Mouse (Mus musculus) urinary bladder, postnatal 36 days (tissue): ENCODE measurements around the gene Lbh.

Source experiments
- DNase-seq, 2 experiments: peaks; one replicate each; pipeline ENCODE4 v3.0.0; 2022; ENCODE audit warnings: low spot score in 2 of 2, mixed read lengths in 1 of 2

The Lbh gene

DNA sequence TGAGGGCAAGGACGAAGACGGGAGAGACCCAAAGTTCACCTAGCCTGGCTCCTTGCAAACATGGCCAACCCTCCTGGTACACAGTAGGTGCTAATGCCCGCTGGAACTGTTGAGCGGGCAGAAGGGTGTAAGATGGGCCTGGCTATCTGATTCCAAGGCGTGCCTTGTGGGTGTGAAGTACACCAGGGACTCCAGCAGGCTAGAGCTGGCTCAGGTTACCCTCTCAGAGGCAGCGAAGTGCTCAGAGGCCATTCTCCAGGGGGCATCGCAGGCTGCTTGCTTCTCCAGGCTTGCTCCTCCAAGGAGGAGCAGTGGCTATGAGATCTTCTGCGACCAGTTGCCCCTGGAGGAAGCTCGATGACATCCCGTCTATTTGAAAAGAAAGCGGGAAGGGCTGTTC is 6.8 kb upstream of the Lbh start:
- no peak for DNase-seq

DNA sequence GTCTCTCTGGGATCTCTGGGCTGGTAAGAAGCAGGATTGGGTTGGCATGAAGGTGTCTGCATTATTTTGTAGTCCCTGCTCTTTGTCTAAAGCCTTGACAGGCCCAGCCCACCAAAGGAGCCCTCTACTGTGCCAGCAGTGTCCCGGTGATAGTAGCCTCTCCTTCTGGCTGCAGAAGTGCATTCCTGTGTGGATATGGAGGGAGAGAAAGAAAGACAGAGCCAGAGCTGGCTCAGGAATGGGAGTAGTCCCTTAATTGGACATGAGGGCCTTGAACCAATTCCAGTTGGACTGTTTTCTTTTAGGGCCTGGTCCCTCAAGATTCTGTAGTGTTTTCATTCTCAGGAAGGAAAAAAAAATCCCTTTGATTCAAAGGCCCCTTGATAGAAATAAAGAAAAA is 6.4 kb upstream of the Lbh start:
- no peak for DNase-seq

DNA sequence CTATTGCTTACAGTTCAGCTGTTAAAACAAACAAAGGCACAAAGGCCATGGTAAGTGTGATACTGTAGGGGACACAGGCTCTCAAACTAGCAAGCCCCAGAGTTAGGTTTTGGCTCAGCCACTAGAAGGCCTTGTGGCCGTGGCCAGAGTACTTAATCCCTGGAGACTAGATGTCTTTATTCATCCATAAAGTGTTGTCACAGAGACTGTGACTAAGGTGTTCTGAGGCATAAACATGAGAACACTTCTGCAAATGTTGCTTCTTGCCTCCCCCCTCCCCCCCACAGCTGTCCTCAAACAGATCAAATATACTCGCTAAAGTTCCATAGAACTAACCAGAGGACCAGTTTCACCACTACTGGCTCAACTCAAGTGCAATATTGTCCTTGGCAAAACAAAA is 4.0 kb upstream of the Lbh start:
- no peak for DNase-seq

DNA sequence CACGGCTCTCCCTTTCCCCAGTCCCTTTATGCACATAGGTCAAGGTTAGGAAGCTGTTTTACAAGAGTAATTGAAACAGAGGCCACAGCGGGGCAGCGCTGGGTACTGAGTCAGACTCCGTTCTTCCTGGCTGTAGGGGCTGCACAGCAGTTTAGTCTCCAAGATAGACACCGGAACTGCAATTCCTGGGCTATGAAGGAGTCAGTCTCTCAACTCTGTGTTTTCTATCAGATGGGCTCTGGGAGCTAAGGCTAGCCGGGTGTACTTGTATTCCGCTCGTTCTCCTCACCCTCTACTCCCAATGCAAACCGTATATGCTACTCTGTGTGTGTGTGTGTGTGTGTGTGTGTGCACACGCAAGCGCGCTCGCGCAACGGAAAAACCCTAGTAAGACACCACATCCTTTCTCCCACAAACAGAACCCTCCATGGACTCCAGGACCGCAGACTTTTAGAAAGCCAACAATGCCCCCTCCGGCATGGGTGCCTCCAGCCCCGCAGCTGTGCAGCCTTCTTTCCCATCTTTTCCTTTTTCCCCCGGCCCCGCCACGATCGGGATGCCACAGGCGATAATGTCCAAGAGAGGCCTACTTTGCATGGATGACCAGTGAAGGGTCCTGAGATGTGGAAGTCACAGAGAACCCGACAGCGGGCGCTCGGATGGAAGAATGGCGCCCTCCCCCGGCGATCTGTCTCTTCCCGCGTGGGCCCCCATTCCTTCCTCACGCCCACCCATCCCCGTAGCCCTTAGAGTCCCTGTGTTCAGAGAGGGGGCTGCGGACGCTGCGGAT is 669 bp upstream of the Lbh start:
- peak; percentile 42 to 56 for DNase-seq

DNA sequence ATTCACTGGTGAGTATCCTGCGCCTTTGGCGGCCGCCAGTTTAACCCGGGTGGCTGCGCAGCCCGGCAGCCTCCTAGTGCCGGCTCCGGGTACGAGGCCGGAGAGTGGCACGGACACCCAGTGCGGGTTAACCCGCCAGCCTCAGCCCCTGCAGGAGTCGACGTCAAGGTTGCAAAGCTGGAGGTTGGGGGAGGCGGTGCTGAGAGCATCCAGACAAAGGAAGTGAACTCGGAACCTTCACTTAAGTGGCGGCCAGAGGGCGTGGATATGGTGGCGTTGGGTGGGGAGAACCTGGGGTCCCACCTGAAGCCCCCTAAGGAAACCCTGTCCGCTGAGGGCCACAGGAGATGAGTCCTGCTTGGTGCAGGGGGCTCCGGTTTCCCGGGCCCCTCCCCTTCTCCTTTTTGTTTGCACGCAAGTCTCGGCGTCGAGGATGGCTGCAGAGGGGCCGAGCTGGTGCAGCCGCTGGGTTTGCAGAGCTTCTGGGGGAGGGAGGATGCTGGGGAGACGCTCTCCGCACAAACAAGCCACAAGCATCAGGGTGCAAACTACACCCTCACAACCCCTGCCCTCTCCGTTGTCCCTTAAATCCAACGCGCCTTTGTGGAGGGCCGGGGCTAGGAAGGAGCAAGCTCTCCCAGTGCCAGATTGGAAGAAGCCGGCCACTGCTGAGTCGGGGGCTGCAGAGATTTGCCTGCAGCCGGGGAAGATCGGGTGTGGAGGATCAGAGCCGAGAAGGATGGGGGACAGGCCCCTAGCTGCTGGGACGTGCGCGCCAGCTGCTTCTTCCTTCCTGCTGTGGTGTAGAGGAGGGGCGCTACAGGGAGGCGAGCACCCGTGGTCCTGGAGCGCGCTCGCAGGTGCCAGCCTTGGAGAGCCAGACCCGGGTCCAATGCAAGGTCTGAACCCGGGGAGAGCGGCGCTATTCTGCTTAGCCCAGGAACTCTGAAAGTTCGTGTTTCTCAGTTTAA is 751 bp downstream of the Lbh start:
- peak; percentile 30 to 40 for DNase-seq

DNA sequence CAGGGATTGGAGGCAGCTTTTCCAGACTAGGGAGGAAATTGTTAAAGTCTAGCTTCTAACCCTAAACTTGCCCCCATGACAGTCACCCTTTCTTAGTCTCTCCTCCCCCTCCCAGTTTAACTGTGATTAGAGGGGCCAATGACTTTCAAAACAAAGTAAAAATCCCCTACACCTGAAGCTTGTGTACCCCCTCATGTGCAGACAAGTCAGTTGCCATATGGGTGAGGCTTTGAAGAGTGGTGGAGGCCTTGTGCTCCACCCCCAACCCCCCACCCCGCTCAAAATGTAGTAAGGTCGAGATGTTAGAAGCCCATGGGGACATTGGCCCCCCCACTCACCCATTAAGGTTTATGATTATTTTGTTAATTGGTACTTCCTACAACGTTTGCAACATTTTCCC is 1.5 kb downstream of the Lbh start:
- no peak for DNase-seq

DNA sequence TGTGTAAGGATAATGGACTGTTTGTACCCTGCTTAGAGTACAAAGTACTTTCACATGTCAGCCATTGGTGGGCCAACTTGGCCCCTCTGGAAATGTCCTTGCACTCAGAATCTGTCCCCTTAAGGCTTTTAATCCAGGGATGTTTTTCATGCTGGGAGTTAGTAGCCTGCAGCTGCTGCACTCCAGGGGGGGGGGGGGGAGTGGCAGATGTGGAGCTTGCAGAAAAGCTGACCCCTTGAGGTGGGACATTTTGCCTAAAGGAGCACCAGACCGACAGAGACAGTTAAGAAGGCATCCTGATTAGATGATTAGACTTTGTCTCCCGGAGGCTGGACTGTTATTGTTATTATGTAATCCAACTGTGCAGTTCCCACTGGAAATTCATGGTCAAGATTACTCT is 2.3 kb downstream of the Lbh start:
- no peak for DNase-seq

DNA sequence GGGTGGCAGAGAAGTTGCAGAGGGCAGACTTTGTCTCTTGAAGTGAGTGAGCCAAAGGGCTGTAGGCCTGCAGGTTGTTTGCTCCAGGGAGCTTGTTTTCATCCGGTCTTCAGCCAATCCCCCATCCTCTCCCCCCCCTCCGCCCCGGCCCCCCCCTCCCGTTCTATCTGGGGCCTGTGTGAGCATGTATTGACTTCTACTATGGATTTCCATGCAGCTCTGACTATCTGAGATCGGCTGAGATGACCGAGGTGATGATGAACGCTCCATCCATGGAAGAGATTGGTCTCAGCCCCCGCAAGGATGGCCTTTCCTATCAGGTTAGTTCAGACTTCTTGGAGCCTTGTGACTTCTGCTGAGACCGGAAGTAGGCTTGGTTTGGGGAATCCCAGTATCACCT is 2.9 kb downstream of the Lbh start:
- no peak for DNase-seq

DNA sequence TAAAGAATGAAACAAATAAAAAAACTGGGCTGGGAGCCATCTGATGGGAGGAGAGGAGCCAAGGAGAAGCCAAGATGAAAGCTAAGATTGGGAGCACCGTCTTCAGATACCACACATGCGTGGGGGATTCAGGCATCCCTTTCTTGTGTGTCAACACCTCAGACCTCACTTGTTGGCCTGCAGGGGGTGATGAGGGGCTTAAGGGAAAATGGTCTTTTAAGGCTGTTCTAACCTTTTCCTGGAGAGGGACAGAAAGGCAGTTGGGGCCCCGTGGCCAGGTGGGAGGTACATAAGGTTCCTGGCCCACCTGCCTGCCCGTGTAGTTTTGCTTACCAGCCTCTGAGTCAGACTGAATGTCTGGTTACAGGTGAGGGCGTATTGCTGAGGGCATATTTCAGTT is 4.1 kb downstream of the Lbh start:
- DNase-seq: no peak

DNA sequence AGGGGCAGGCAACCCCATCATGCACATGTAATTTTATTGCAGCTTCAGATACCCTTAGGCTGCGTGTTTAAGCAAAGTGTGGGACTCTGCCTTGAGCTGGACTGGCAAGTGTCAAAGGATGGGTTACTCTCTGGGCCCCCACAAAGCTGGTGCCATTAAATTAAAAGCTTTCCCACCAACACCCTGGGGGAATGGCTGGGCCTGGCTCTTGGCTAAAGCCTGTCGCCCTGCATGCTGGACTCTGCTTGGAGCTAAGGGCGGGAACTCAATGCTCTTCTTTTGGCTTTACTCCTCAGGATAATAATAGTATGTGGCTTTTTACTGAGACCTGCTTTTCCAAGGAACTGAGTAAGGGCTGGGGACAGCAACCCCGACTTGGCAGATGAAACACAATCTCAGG is 5.2 kb downstream of the Lbh start:
- no peak for DNase-seq

DNA sequence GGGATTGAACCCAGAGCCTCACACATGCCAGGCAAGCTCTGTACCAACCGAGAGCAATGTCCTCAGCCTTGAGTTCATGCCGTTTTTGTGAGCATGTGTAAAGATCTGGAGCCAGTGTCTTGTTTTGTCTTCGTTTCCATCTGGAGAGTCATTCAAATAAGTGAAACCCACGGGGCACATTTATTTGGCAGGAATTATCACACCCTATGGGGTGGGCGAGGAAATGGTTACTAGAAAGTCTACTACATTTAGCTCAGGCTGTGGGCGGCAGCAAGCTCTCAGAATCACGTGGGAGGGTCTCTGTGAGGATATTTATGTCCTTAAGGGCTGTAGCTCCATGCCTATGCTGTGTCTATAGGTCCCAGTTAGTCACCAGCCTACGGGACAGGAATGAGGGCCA is 6.2 kb downstream of the Lbh start:
- no peak for DNase-seq

DNA sequence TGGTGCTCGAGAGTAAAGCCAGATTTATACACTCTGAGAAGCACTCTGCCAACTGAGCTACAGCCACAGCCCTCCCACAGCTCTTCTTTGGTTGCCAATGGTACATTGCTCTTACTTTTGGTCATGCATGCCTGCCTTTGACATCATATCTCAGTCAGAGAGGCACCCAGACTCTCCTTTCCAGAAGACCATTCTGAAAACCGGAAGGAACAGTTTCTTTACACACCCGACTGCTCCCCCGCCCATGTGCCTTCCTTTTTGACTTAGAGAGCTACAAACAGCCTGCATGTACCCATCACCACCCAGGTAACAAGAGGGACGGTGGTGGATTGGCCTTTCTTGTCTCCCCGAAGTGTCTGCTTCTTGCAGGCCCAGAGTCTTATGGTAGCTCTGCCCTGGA is 7.0 kb downstream of the Lbh start:
- DNase-seq: no peak

DNA sequence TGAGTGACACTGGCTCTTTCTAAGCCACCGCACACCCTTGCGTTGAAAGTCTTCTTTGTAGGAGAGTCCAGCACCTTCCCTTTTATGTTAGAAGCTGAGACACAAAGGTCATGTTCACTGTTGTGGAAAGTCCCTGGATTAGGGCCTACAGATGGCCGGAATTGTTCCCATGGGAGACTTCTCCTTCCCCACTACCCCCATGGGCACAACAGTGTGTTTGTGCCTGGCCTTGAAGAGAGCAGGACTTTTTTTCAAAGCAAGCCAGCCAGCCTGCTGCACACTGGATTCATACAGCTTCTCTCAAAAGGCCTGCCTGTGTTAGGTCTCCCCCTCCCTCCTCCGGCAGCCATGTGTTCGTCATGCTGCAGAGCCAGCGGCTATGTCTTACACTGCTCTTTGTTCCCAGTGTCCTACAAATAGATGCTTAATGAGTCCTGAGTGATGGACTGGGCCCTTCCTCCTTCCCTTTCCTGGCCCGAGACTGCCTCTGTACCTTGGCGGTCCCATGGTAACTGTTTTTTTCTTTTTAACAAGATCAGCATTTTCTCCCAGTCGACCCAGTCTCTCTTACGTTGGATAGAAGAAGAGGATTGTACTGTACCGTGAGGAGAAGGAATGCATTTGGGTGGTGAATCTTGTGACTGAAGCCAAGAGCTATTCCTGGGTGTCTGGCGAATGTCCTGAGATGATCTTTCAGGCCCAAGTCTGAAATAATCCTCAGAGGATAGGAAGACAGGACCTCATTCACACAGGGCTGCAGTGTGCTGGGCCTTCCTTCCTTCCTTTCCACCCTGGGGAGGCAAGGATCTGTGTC is 7.9 kb downstream of the Lbh start:
- no peak for DNase-seq

DNA sequence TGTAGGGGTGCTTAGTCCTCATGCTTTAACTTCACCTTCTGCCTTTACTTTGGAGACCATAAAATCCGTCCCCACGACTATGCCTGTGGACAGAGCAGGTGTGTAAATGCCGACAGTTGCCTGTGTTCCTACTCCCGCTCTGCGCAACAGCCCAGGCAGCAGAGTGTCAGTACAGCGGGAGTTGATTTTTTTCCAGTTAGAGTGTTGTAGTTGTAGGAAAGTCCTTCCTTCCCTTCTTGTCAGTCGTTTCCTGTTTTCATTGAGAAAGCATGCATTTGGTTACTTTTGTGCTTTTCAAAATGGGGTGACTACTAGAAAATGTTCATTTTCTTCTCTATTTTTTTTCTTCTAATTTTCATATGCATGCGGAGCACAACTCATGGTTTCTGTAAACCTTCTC is 8.9 kb downstream of the Lbh start:
- DNase-seq: no peak

DNA sequence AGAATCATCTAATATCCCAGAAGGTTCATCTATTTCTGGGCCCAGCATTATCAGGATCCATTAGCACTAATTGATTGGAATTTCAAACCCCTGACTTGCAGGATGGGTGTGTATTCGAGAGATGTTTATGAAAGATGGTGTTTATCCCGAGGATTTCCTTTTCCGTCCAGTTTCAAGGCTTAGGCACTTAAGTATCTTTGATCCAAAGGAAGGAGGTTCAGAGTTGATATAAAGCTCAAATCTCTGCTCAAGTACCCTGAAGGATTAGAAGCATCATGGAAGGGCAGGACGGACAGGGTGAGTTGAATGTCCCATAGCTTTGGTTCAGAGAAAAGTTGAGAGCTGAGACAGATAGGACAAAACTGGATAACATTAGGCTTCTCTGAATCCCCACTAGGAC is 15.0 kb downstream of the Lbh start:
- DNase-seq: no peak

DNA sequence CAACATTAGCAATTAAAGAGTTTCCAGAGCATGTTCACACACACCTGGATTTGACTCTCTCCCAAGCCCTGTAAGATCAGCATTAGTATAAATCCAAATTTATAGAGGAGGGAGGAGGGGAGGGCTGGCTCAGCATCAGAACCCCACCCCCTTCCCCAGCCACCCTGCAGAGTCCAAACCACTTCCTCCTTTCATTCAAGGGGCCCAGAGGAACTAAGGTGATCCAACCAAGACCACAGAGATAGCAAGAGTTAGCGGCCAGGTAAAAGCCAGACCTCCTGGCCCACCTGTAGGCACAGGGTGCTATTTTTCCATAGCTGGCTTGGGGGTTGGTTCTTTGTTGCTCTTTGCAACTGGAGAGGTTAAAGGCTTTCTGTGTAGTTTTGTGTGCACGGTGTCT is 16.0 kb downstream of the Lbh start:
- no peak for DNase-seq

DNA sequence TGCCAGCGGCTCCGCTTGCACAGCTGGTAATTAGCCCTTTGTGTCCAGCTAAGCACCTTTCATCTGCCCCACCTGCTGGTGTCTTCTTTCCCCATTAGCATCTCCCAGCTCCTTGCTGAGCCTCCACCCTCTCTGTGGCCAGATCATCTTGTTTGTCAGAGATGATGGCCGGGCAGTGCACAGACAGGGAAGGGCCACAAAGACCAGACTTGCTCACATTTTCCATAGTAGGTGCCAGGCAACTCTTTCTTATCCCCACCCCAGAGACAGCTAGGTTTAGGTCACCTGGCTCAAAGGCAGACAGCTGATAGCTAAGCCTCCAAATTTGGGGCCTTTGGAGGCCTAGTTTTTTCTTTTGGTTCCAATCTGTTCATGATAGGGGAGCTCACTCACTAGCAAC is 16.5 kb downstream of the Lbh start:
- no peak for DNase-seq

DNA sequence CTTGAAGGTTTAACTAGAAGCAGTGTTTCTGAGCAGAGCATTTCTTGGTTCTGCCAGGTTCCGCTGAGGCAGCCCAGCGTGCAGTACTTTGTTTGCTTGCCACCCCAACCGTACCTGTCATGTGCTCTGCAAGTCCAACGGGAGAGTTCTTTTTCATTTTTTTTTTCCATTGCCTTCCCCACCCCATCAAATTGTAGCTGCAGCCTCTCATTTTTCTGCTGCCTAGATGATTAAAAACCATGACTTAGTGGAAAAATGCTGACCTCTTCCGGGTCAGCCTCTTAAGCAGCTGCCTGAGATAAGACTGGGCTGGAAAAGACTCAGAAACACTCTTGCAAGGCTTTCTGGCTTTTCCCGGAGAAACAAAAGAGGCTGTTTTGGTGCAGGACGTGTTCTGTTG is 17.8 kb downstream of the Lbh start:
- no peak for DNase-seq

DNA sequence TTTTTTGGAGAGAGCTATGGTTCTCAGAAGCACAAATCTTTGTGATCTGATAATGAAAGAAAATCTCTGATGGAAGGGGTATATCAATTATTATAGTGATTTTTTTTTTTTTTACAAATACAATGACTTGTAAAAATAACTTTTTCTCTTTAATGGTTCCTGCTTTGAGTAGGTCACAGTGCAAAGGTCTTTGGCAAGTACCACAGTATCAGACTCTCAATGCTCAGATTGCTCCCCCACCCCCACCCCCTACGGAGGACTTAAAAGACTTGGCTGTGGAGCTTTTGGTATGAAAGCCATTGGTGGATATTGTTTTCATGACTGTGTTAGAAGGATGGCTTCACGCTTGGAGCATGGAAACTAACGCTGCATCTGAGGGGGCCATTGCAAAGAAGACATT is 18.2 kb downstream of the Lbh start:
- no peak for DNase-seq

DNA sequence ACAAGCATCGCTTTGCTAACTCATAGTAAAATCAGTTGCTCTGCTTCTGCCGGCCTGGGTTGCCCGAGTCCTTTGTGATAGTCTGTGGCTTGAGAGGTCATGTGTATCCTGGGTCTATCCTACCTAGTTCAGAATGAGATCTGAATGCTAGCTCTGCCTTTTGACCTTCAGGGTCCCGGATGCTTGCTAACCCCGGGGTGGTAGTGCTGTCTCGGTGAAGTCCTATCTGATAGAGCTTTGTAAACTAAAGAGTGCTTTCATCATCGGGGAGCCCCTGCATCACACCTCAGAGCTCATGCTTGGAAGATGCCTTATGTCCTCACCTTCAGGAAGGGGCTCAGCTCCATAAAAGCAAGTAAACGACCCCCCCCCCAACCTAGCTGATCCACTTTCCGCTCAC is 19.1 kb downstream of the Lbh start:
- no peak for DNase-seq

DNA sequence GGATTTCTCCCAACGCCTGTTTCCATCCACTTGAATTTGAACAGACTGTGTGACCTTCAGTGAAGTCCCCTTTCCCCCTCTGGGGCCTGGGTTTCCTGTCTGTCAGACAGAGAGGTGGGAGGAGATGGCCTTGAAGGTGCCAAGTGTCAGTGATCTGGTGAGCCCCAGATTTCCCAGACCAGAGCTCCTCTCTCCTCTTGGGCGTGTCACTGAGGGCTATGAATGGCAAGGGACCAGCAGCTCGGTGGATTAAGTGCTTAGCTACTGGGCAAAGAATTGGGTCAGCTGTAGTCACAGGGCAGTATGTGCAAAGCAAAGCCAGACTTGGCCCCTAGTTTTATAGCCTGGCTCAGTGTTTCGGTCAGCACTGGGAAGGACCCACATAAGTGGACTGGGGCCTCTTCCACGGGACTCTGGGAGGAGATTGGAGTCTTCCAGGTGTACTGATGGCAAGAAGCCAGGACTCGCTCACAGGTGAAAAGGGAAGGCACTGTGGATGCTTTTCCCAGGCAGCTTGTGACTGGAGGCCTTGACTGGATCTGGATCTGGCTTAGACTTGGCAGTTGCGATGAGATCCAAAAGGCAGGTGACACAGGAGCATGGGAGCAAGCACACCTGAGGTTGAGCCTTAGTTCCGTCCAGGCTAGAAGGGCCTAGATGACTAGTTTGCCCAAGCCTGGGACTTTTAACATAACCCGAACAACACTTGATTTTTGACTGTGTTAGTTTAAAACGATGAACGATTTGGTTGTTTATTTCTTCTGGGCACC is 20.1 kb downstream of the Lbh start:
- DNase-seq: peak in 1 of 2 experiments; percentile 37
